Comparison of ENCODE assay signal across 42 mouse cellular contexts in genomic region chrX:169779535-169779934, GRCm38 (mm10). TPM values are rescaled to one million over a fixed set of nuclear protein-coding genes. Genes with fewer than 3 reads are reported as not detected.
"Had no signal": no experiment of that assay in that cellular context is flagged by ENCODE, and none has a peak within 500 bp of the region (broad histone marks: within the 10 kb centered on the region; RNA-seq: fewer than 3 reads in every experiment).

4933400A11Rik (minus strand) TSS chrX:169779635.

- DNase-seq: heart, postnatal 10 days; heart, postnatal 36 days; heart, postnatal 4 days; kidney, adult 11 months; kidney, adult 18-20 months; kidney, adult 2 months; kidney, adult 8-10 months; kidney, adult 9 months; kidney, postnatal 10 days; kidney, postnatal 14 days; kidney, postnatal 25 days; kidney, postnatal 36 days; kidney, postnatal 4 days; layer of hippocampus, adult 9-11 months; layer of hippocampus, postnatal 36 days had no signal

- H3K27me3 ChIP-seq: heart, embryonic 12.5 days; heart, embryonic 15.5 days; intestine, embryonic 15.5 days had no signal

- H3K36me3 ChIP-seq: heart, embryonic 10.5 days; heart, embryonic 12.5 days; heart, embryonic 13.5 days; heart, embryonic 15.5 days; hindbrain, embryonic 10.5 days; hindbrain, embryonic 12.5 days; hindbrain, embryonic 13.5 days; hindbrain, embryonic 15.5 days; intestine, embryonic 15.5 days; kidney, embryonic 15.5 days had no signal

- H3K27ac ChIP-seq: heart, embryonic 10.5 days; heart, embryonic 13.5 days; heart, embryonic 15.5 days; hindbrain, embryonic 10.5 days; hindbrain, embryonic 12.5 days; hindbrain, embryonic 13.5 days; hindbrain, embryonic 14.5 days; hindbrain, embryonic 15.5 days; hindbrain, postnatal 0 days; intestine, embryonic 15.5 days; kidney, embryonic 15.5 days; kidney, postnatal 0 days; layer of hippocampus, adult 2 months had no signal

- H3K4me3 ChIP-seq: heart, embryonic 10.5 days; heart, embryonic 12.5 days; heart, embryonic 13.5 days; heart, embryonic 15.5 days; hindbrain, embryonic 10.5 days; hindbrain, embryonic 12.5 days; hindbrain, embryonic 13.5 days; hindbrain, embryonic 15.5 days; intestine, embryonic 15.5 days; kidney, embryonic 15.5 days; layer of hippocampus, adult 2 months had no signal

- H3K4me1 ChIP-seq: heart, embryonic 10.5 days; heart, embryonic 12.5 days; heart, embryonic 13.5 days; heart, embryonic 15.5 days; hindbrain, embryonic 10.5 days; hindbrain, embryonic 12.5 days; hindbrain, embryonic 13.5 days; hindbrain, embryonic 15.5 days; intestine, embryonic 15.5 days; kidney, embryonic 15.5 days had no signal

RNA-seq across cellular contexts. Expression of gene 4933400A11Rik, which starts in this region (rescaled TPM):
- total RNA-seq: heart, postnatal 10 days; heart, postnatal 25 days; heart, postnatal 36 days; heart, postnatal 4 days; hematopoietic stem cell, adult 5-6 weeks; hindbrain, postnatal 0 days; layer of hippocampus, adult 18-20 months; layer of hippocampus, adult 2 months; layer of hippocampus, adult 8-10 months; layer of hippocampus, postnatal 10 days; layer of hippocampus, postnatal 14 days; layer of hippocampus, postnatal 25 days; layer of hippocampus, postnatal 36 days; left cerebral cortex, adult 18-20 months had no signal
- polyA plus RNA-seq: hindbrain, embryonic 10.5 days; hindbrain, embryonic 13.5 days; hindbrain, embryonic 14.5 days; hindbrain, postnatal 0 days; inflammation-experienced regulatory T-cells, adult 6 months; intestine, postnatal 0 days; kidney, adult 2 months; kidney, embryonic 14.5 days; kidney, embryonic 16.5 days; kidney, postnatal 0 days; large intestine, adult 2 months had no signal
